Mouse (Mus musculus): Measurements from ENCODE around the gene Fmnl2.

DNA sequence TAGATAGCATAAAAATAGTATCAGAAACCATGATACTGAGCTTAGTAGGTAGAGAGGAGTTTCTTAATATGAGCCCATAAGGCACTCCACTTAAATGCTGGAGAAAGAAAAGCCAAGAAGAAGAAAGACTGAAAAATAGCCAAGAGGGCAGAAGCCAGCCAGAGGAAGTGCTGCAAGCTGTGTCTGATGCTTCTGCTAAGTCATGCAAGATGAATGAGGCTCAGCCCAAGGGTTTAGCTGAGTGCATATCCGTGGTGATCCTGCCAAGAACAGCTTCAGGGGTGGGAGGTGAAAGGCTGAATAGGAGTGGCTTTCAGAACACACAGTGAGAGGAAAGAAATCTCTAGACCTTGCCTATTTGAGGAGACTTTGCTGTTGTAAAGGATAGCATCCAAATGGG, 212.9 kb downstream of the Fmnl2 start:
- TF ChIP-seq CTCF (IDR thresholded peaks at IDR 0.05; ENCODE audit: extremely low read depth, insufficient read length, insufficient replicate concordance, low read depth, low read length) (no peak), POLR2A (IDR thresholded peaks at IDR 0.05; ENCODE audit: low read depth, low read length) (no peak)
